Mouse (Mus musculus) CD4-positive helper T cell, adult 2 months (primary cell): ENCODE results near the gene Rere.

Experiments
- DNase-seq: peaks from one replicate; pipeline ENCODE4 v3.0.0-alpha.2; 2012; ENCODE audit warnings: low read depth, missing footprints, low spot score

Gene Rere

GRCm38 (mm10) chr4:150281018-150281761 lies at the start of gene Rere:
Rere (plus strand) TSS chr4:150281646.
- peak; percentile 95 for DNase-seq

DNA sequence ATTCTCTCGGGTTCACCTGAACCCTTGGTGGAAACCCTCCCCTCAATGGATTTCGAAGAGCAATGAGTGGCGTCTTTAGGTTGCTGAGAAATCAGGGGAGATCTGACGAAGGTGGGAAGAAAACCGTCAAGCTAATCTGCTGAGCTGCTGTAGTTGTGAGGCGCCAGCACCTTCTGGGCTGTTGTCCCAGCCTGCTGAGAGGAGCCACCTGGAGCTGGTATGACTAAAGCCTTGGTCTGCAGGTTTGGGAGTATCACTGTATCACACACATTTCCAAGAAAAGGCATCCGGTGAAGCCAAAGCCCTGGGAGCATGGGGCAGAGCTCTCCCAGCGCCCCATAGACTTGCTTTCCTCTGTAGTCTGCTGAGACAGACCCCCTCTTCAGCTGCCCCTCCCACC lies 49.6 kb upstream of the Rere start:
- DNase-seq: no peak

- no peak for DNase-seq
Observed at GRCm38 (mm10) chr4:150234599-150235327, 46.7 kb upstream of the Rere start.

- DNase-seq: no peak
Observed at GRCm38 (mm10) chr4:150235585-150235984, 45.9 kb upstream of the Rere start.

- DNase-seq: peak; percentile 36
Observed at GRCm38 (mm10) chr4:150236031-150236430, 45.4 kb upstream of the Rere start.

DNA sequence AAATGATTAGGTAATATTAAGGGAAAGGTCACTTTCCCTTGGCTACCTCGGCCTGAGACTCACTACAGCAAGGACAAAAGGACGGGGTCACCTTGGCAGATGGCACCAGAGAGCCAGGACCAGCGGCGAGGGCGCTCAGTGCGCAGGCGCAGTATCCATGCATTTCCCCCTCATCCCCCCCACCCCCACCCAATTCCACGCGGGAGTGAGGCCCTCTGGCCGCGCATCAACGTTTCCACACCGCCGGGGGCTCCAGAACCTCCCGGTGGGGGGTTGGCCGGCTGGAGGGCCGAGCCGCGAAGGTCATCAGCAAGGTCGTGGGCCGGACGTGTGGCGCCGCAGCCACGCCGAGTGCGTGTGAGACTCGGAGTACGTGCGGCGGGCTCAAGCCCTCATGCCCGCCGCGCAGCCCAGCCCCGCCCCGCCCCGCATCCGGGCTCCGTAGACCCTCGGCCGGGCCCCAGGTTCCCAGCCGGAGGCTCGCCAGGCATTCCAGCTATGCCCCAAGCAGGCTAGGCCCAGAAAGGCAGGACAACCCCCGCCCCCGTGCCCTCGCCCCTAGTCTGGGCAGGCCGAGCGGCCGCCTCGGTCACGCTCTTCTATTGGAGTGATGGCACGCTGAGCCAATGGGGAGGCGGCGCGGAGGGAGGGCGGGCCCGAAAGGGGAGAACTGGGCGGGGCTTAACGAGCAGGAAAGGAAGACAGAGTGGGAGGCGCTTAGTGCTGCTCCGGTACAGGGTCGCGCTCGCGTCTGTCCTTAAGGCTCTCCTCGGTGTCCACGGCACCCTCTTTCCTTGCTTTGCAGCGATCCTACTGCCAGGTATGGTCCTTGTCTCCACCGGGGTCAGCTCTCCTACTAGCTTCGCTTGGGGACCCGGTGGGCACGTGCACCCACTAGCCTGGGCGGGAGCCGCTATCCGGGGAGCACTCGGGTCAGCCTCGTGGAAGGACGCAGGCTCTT lies 44.6 kb upstream of the Rere start, which contains the start of gene Eno1:
TSS of gene Eno1 (plus strand) at position 201 of the 961 bp plus-strand sequence.
- peak; percentile 97 for DNase-seq

GRCm38 (mm10) chr4:150237636-150238361 lies 43.6 kb upstream of the Rere start:
- peak; percentile 60 for DNase-seq

DNA sequence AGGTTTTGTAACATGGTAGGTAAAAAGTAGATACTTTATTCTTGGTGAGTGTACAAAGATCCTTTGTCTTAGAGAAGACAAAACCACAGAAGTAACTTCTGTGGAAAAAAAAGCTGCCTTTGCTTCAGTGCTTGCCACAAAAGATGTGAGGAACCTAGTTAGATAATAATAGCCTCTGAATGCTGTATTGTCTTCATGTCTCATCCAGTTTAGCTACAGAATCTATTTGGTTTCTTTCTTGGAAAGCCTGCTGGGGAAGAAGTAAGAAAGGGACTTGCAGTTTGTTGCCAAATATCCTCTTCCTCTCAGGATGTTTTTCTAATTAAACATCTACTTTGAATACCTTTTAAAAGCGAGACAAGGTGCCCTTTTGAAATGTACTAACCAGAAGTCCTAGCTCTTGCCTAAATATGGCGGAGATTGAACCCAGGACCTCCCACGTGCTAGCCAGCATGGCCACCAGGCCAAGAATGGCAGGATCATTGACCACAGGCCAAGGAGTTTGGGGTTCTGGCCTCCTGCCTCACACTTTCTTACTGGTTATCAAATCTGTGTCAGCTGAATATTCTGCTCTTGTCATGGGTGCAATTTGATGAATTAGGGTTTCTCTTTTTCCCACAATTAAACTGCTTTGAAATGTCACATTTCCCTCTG lies 42.9 kb upstream of the Rere start:
- peak; percentile 59 for DNase-seq

DNA sequence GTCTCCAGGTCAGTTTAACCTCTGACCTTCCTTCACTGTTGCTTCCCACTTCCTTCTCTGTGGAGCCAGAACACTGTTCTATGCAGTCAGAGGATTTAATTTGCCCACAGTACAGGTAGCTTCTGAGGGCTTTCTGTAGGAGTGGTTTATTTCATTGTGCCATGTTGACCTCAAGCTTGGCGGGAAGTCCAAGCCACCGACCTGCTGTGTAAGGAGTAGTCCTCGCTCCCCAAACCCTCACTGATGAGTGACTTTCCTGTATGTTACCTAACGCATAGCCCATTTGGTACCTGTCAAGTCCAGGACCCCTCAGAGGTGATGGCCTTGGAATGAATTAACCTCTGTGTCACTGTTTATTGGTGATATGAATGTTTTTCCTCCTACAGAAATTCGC lies 42.4 kb upstream of the Rere start:
- peak; percentile 25 for DNase-seq

DNA sequence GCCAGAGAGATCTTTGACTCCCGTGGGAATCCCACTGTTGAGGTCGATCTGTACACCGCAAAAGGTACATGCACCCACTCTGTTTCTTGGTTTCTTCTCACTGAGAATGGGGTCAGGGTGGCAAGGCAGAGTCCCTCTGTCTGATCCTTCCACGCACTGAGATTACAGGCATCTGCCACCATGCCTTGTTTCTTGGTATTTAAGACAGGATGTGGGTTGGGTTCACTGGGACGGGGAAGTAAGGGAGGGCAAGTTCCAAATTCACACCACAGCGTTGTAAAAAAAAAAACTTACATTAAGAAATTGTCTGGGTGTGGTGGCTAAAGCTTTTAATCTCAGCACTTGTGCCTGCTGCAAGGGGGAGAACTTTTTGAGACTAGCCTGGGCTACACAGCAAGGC lies 41.9 kb upstream of the Rere start:
- peak; percentile 79 for DNase-seq

GRCm38 (mm10) chr4:150239951-150240368 lies 41.5 kb upstream of the Rere start:
- peak; percentile 93 for DNase-seq

DNA sequence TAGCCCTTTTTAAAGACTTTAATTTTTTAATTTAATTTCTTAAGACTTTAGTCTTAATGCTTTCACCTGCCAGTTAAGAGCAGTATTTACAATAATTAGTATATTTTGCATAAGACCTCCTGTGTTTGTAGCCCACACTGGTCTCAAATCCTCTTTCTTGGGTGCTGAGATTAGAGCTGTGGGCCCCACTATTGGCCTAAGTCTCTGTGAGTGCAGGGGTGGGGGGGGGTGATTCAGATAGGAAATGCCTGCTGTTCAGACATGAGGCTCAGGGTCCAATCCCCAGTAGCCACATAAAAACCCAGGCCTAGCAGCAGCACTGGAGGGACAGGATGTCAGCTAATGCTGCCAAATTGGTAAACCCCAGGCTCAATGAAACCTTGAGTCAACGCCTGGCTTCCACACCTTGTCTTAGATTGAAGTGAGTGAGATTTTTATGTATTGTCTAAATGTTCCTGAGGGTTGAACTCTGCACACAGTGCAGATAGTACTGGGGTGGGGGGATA lies 41.0 kb upstream of the Rere start:
- DNase-seq: no peak

DNA sequence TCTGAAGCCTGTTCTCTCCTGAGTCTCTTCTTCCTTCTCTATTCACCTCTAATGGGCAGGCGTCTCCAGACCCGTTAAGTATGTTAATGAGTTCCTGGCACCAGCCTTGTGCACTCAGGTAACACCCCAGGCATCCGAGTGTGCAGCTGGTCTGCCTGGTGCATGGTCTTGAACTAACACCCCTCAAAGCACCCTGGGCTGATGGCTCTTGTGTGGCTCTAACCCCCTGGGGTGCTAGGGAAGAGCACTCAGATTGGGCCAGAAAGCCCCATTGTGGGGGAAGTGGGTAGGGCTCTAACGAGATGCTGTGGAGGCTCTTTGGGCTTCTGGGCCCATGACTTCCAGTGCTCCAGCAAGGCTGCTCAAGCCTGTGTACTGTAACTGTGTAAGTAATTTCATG lies 39.7 kb upstream of the Rere start:
- no peak for DNase-seq

DNA sequence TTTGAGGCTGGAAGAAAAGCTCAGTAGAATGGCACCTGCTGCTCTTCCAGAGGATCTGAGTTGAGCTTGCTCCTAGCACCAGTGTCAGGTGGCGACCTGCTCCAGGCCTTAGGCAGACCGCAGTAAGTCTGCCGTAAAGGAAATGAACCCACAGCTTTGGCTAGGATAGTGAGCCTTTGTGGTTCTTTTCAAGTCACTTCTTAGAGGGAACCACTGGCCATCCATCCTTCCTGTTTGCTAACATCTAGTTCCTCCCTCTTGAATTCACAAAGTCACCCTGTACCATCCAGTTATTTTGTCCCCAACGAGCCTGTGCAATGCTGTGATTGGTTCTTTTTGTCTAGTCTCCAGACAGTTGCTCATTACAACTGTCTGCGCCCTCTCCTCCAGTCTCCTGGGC lies 38.7 kb upstream of the Rere start:
- DNase-seq: peak; percentile 44

DNA sequence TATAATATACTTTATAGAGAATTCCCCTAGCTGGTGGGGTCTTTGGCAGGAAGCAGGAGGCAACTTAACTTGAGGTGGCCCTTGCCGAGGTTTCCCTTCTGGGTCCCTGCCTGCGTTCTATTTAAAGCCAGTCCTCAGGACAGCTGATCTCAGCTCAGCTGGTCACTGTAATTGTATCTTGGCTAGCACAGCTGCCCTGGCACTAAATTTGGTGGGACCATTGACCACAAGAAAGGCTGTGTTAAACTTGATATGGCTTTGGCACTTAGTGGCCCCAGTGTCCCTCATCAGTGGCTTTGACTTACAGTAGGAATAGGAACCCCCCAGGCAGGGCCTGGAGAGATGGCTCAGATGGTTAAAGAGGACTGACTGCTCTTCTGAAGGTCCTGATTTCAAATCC lies 35.6 kb upstream of the Rere start:
- no peak for DNase-seq

- peak; percentile 75 for DNase-seq
Observed at GRCm38 (mm10) chr4:150248009-150248408, 33.4 kb upstream of the Rere start.

DNA sequence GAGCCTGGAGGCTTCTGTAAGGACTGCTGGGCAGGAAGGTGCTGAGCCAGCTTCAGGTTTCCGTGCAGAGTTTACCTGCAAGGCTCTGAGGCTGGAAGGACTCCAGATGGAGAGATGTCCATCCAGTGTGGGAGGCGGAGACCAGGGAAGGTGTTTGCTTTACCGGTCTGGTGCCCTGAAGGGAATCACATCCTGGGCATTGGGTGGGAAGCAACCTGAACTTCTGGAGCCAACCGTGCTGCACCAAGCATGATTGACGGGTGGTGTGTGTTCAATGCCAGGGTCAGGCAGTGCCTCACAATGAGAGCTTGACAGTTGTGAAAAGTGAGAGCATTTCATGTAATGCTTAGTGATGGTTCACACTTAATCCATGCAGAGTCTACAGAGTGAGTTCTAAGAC lies 32.5 kb upstream of the Rere start:
- DNase-seq: no peak

GRCm38 (mm10) chr4:150249731-150250270 lies 31.6 kb upstream of the Rere start:
- DNase-seq: no peak

GRCm38 (mm10) chr4:150250549-150251422 lies 30.7 kb upstream of the Rere start:
- no peak for DNase-seq
